Mouse (Mus musculus): ENCODE measurements around the gene C3. TPM values are rescaled to one million over a fixed set of nuclear protein-coding genes. Genes with fewer than 3 reads are reported as not detected.

The C3 gene
- polyA plus RNA-seq, 1 experiment = 254 TPM

- Histone ChIP-seq H3K4me3 (replicated peaks; ENCODE audit: extremely low read depth, low read depth, low read length) (no peak overlapping the region), H3K4me1 (ENCODE audit: control insufficient read depth, insufficient read depth, low read length) (no peaks in the 10 kb centered on the region)
- no peak for DNase-seq
- TF ChIP-seq CTCF (IDR thresholded peaks at IDR 0.05; ENCODE audit: insufficient read depth, low read length) = no peak
- no peak for TF ChIP-seq POLR2A (IDR thresholded peaks at IDR 0.05; ENCODE audit: borderline replicate concordance, extremely low read depth, low read depth, low read length)
- 41% methylated on average over 12 of the region's 12 CpGs for WGBS
Measured at GRCm38 (mm10) chr17:57188510-57189192, 39.3 kb downstream of the C3 start.

- DNase-seq = no peak
- 42% methylated on average over 2 of the region's 2 CpGs for WGBS
- TF ChIP-seq CTCF (IDR thresholded peaks at IDR 0.05; ENCODE audit: insufficient read depth, low read length) (no peak), POLR2A (IDR thresholded peaks at IDR 0.05; ENCODE audit: borderline replicate concordance, extremely low read depth, low read depth, low read length) (no peak)
Measured at GRCm38 (mm10) chr17:57185641-57186040, 42.3 kb downstream of the C3 start.

GRCm38 (mm10) chr17:57182871-57183270 is 45.1 kb downstream of the C3 start:
- TF ChIP-seq CTCF (IDR thresholded peaks at IDR 0.05; ENCODE audit: insufficient read depth, low read length) (no peak), POLR2A (IDR thresholded peaks at IDR 0.05; ENCODE audit: borderline replicate concordance, extremely low read depth, low read depth, low read length) (no peak)
- no peak for DNase-seq
- 46% methylated on average over 3 of the region's 3 CpGs for WGBS

More at GRCm38 (mm10) chr17:57185641-57186040, 42.3 kb downstream of the C3 start:
- Histone ChIP-seq H3K4me3 (replicated peaks; ENCODE audit: extremely low read depth, low read depth, low read length) (no peak overlapping the region), H3K4me1 (ENCODE audit: control insufficient read depth, insufficient read depth, low read length) (no peaks in the 10 kb centered on the region)

GRCm38 (mm10) chr17:57180363-57180762 is 47.6 kb downstream of the C3 start:
- DNase-seq = peak; percentile 28
- H3K4me1 ChIP-seq (ENCODE audit: control insufficient read depth, insufficient read depth, low read length) = no peaks in the 10 kb centered on the region
- TF ChIP-seq POLR2A (IDR thresholded peaks at IDR 0.05; ENCODE audit: borderline replicate concordance, extremely low read depth, low read depth, low read length) (no peak), CTCF (IDR thresholded peaks at IDR 0.05; ENCODE audit: insufficient read depth, low read length) (peak; percentile 43)
- 35% methylated on average over 8 of the region's 8 CpGs for WGBS
- no peak overlapping the region for H3K4me3 ChIP-seq (replicated peaks; ENCODE audit: extremely low read depth, low read depth, low read length)

More at GRCm38 (mm10) chr17:57182871-57183270, 45.1 kb downstream of the C3 start:
- Histone ChIP-seq H3K4me3 (replicated peaks; ENCODE audit: extremely low read depth, low read depth, low read length) (no peak overlapping the region), H3K4me1 (ENCODE audit: control insufficient read depth, insufficient read depth, low read length) (no peaks in the 10 kb centered on the region)

GRCm38 (mm10) chr17:57173351-57173750 is 54.6 kb downstream of the C3 start:
- 48% methylated on average over 4 of the region's 4 CpGs for WGBS
- DNase-seq = no peak

GRCm38 (mm10) chr17:57172378-57172777 is 55.6 kb downstream of the C3 start:
- Histone ChIP-seq H3K4me3 (replicated peaks; ENCODE audit: extremely low read depth, low read depth, low read length) (no peak overlapping the region), H3K4me1 (ENCODE audit: control insufficient read depth, insufficient read depth, low read length) (no peaks in the 10 kb centered on the region; the same call in 1 of the 2 replicates)
- 48% methylated on average over 5 of the region's 5 CpGs for WGBS
- no peak for DNase-seq
- TF ChIP-seq CTCF (IDR thresholded peaks at IDR 0.05; ENCODE audit: insufficient read depth, low read length) (no peak), POLR2A (IDR thresholded peaks at IDR 0.05; ENCODE audit: borderline replicate concordance, extremely low read depth, low read depth, low read length) (no peak)

More at GRCm38 (mm10) chr17:57173351-57173750, 54.6 kb downstream of the C3 start:
- TF ChIP-seq CTCF (IDR thresholded peaks at IDR 0.05; ENCODE audit: insufficient read depth, low read length) (no peak), POLR2A (IDR thresholded peaks at IDR 0.05; ENCODE audit: borderline replicate concordance, extremely low read depth, low read depth, low read length) (no peak)
- Histone ChIP-seq H3K4me3 (replicated peaks; ENCODE audit: extremely low read depth, low read depth, low read length) (no peak overlapping the region), H3K4me1 (ENCODE audit: control insufficient read depth, insufficient read depth, low read length) (no peaks in the 10 kb centered on the region; the same call in 1 of the 2 replicates)

- Histone ChIP-seq H3K4me1 (ENCODE audit: control insufficient read depth, insufficient read depth, low read length) (no peaks in the 10 kb centered on the region; the same call in 1 of the 2 replicates), H3K4me3 (replicated peaks; ENCODE audit: extremely low read depth, low read depth, low read length) (no peak overlapping the region)
- DNase-seq = no peak
- 65% methylated on average over 5 of the region's 5 CpGs for WGBS
- TF ChIP-seq POLR2A (IDR thresholded peaks at IDR 0.05; ENCODE audit: borderline replicate concordance, extremely low read depth, low read depth, low read length) (no peak), CTCF (IDR thresholded peaks at IDR 0.05; ENCODE audit: insufficient read depth, low read length) (no peak)
Measured at GRCm38 (mm10) chr17:57170616-57171260, 57.2 kb downstream of the C3 start.

GRCm38 (mm10) chr17:57166800-57167791 is 60.8 kb downstream of the C3 start:
- TF ChIP-seq CTCF (IDR thresholded peaks at IDR 0.05; ENCODE audit: insufficient read depth, low read length) = peak; percentile 89
- TF ChIP-seq POLR2A (IDR thresholded peaks at IDR 0.05; ENCODE audit: borderline replicate concordance, extremely low read depth, low read depth, low read length) = no peak
- WGBS = 18% methylated on average over 10 of the region's 11 CpGs

More at GRCm38 (mm10) chr17:57166800-57167791, 60.8 kb downstream of the C3 start:
- Histone ChIP-seq H3K4me3 (replicated peaks; ENCODE audit: extremely low read depth, low read depth, low read length) (no peak overlapping the region), H3K4me1 (ENCODE audit: control insufficient read depth, insufficient read depth, low read length) (no peaks in the 10 kb centered on the region; the same call in 1 of the 2 replicates)
- DNase-seq = peak; percentile 88

Other genes starting within 250 kb of the C3 start
- 0.25 and 6.2 TPM in 2 replicates for gene Acer1, start 246.0 kb downstream of the C3 start, polyA plus RNA-seq (2012; rRNA removed)
- gene Clpp, start 237.8 kb downstream of the C3 start, polyA plus RNA-seq (2012; rRNA removed) = 103 and 108 TPM in 2 replicates
- gene Alkbh7, start 230.8 kb downstream of the C3 start, polyA plus RNA-seq (2012; rRNA removed) = 24.1 and 26.0 TPM in 2 replicates
- not detected in 2 replicates for gene Pspn, start 228.1 kb downstream of the C3 start, polyA plus RNA-seq (2012; rRNA removed)
- 22.3 and 23.4 TPM in 2 replicates for gene Gtf2f1, start 216.8 kb downstream of the C3 start, polyA plus RNA-seq (2012; rRNA removed)
- gene Gm17949, start 216.7 kb downstream of the C3 start, polyA plus RNA-seq (2012; rRNA removed) = 0.13 and 0.16 TPM in 2 replicates
- 75.8 and 80.7 TPM in 2 replicates for gene Khsrp, start 196.6 kb downstream of the C3 start, polyA plus RNA-seq (2012; rRNA removed)
- 0.18 TPM in 1 of 2 replicates, not detected in the other for gene Slc25a41, start 186.5 kb downstream of the C3 start, polyA plus RNA-seq (2012; rRNA removed)
- 75.5 and 89.4 TPM in 2 replicates for gene Crb3, start 169.0 kb downstream of the C3 start, polyA plus RNA-seq (2012; rRNA removed)
- 44.0 and 51.8 TPM in 2 replicates for gene Slc25a23, start 168.3 kb downstream of the C3 start, polyA plus RNA-seq (2012; rRNA removed)
- 12.1 and 18.1 TPM in 2 replicates for gene Dennd1c, start 149.6 kb downstream of the C3 start, polyA plus RNA-seq (2012; rRNA removed)
- 34.2 and 37.7 TPM in 2 replicates for gene Tubb4a, start 140.4 kb downstream of the C3 start, polyA plus RNA-seq (2012; rRNA removed)
- 5.3 and 7.9 TPM in 2 replicates for gene Tnfsf9, start 122.8 kb downstream of the C3 start, polyA plus RNA-seq (2012; rRNA removed)
- gene Cd70, start 78.4 kb downstream of the C3 start, polyA plus RNA-seq (2012; rRNA removed) = not detected in 2 replicates
- gene Tnfsf14, start 34.0 kb downstream of the C3 start, polyA plus RNA-seq (2012; rRNA removed) = 1.8 and 1.9 TPM in 2 replicates
- 62.1 and 68.2 TPM in 2 replicates for gene Gpr108, start 20.3 kb upstream of the C3 start, polyA plus RNA-seq (2012; rRNA removed)
- gene Trip10, start 21.3 kb upstream of the C3 start, polyA plus RNA-seq (2012; rRNA removed) = 43.0 and 50.7 TPM in 2 replicates
- gene Vav1, start 51.0 kb upstream of the C3 start, polyA plus RNA-seq (2012; rRNA removed) = 8.2 and 12.3 TPM in 2 replicates
- gene Adgre1, start 130.6 kb upstream of the C3 start, polyA plus RNA-seq (2012; rRNA removed) = 10.6 and 16.9 TPM in 2 replicates